ENCODE assay signal across 8 mouse cellular contexts in the genomic region with DNA sequence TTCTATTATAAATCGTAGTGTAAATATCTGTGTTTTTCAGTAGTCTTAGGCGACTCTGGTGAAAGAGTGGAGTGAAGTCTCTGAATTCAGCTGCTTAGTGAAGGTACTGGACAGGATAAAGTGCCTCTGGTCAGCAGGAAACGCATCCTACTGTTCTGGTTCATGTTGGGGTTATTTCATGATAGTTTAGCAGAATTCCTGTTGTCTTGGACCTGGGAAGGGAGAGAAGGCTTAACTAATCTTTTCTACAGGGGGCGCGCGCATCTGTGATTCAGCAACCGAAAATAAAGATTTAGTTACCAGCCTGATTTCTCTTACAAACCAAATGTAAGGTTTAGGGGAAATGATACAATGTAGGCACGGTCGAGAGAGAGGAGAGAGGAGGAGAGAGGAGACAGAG. TPM values are rescaled to one million over a fixed set of nuclear protein-coding genes. Genes with fewer than 3 reads are reported as not detected.
A peak's percentile ranks its signal among the peaks of the same experiment; 100 is the strongest.
DNase-seq lines count a peak whose midpoint lies in the region; ATAC-seq and TF ChIP-seq lines count a peak whose summit lies in the region.

No protein-coding gene starts in this region.

- WGBS in forebrain, embryonic 13.5 days: 16% methylated on average over 9 of the region's 9 CpGs
- WGBS in hindbrain, postnatal 0 days: 17% methylated on average over 9 of the region's 9 CpGs
- WGBS in liver, adult 2 months: 9% methylated on average over 9 of the region's 9 CpGs
- WGBS in neural tube, embryonic 12.5 days: 19% methylated on average over 9 of the region's 9 CpGs

- H3K4me3 ChIP-seq in megakaryocyte, embryonic 14.5 days (replicated peaks): peak overlapping the region; percentile 95
- H3K4me3 ChIP-seq in forebrain, embryonic 13.5 days: peak overlapping the region; percentile 93
- peak overlapping the region; percentile 89 for H3K4me3 ChIP-seq in hindbrain, postnatal 0 days (ENCODE audit: low read length)
- peak overlapping the region; percentile 57 for H3K4me3 ChIP-seq in liver, adult 2 months (ENCODE audit: insufficient read depth, low read depth, low read length)
- peak overlapping the region; percentile 93 for H3K4me3 ChIP-seq in neural tube, embryonic 12.5 days

- no peaks in the 10 kb centered on the region for H3K9me3 ChIP-seq in megakaryocyte, embryonic 14.5 days
- H3K9me3 ChIP-seq in forebrain, embryonic 13.5 days (replicated peaks): no peaks in the 10 kb centered on the region
- no peaks in the 10 kb centered on the region for H3K9me3 ChIP-seq in hindbrain, postnatal 0 days (ENCODE audit: low read length)
- H3K9me3 ChIP-seq in neural tube, embryonic 12.5 days: no peaks in the 10 kb centered on the region

- ATAC-seq in megakaryocyte, adult 5-6 weeks (ENCODE audit: poor library complexity, severe bottlenecking): no peak
- ATAC-seq in forebrain, embryonic 13.5 days: no peak
- no peak for ATAC-seq in hindbrain, postnatal 0 days
- no peak for ATAC-seq in neural tube, embryonic 12.5 days (ENCODE audit: low FRiP score, low read depth)

- peak; percentile 33 for DNase-seq in ZHBTc4 (ENCODE audit: low read depth, low spot score)
- peak; percentile 40 for DNase-seq in hindbrain, postnatal 0 days (ENCODE audit: low spot score)
- peak; percentile 50 for DNase-seq in liver, adult 2 months (ENCODE audit: extremely low read depth, low read depth, low spot score)
- DNase-seq in layer of hippocampus, adult 9-10 months (ENCODE audit: low spot score): no peak

- H3K27me3 ChIP-seq in megakaryocyte, embryonic 14.5 days (replicated peaks): no peaks in the 10 kb centered on the region
- no peaks in the 10 kb centered on the region for H3K27me3 ChIP-seq in forebrain, embryonic 13.5 days
- no peaks in the 10 kb centered on the region for H3K27me3 ChIP-seq in hindbrain, postnatal 0 days (ENCODE audit: insufficient read depth, low read length)
- H3K27me3 ChIP-seq in liver, adult 2 months (ENCODE audit: control insufficient read depth, insufficient read depth, low read length): no peaks in the 10 kb centered on the region
- H3K27me3 ChIP-seq in neural tube, embryonic 12.5 days (replicated peaks): peaks cover 3% of the 10 kb centered on the region; the same call in 1 of the 2 replicates

- peak; percentile 50 for TF ChIP-seq CTCF in hindbrain, postnatal 0 days (IDR thresholded peaks at IDR 0.05; ENCODE audit: low read depth)
- TF ChIP-seq CTCF in liver, adult 2 months (IDR thresholded peaks at IDR 0.05; ENCODE audit: low read depth, low read length): no peak

- peak overlapping the region; percentile 68 for H3K27ac ChIP-seq in forebrain, embryonic 13.5 days
- peak overlapping the region; percentile 79 for H3K27ac ChIP-seq in hindbrain, postnatal 0 days
- H3K27ac ChIP-seq in liver, adult 2 months (replicated peaks; ENCODE audit: insufficient read depth, low read depth, low read length): peak overlapping the region; percentile 96
- H3K27ac ChIP-seq in neural tube, embryonic 12.5 days: 0 out of 2 replicates have a peak overlapping the region, but pooled peaks have one; percentile 8

- peak overlapping the region; percentile 49 for H3K9ac ChIP-seq in forebrain, embryonic 13.5 days
- H3K9ac ChIP-seq in hindbrain, postnatal 0 days (replicated peaks; ENCODE audit: low read length): peak overlapping the region; percentile 28; the same call in 1 of the 2 replicates
- H3K9ac ChIP-seq in liver, adult 2 months (ENCODE audit: low read depth, low read length): peak overlapping the region; percentile 56; the same call in 1 of the 2 replicates
- H3K9ac ChIP-seq in neural tube, embryonic 12.5 days: peak overlapping the region; percentile 29; the same call in 1 of the 2 replicates

- H3K79me2 ChIP-seq in liver, adult 2 months (ENCODE audit: control insufficient read depth, insufficient read depth, low read length): peaks cover 9% of the 10 kb centered on the region; the same call in 1 of the 2 replicates

- peak overlapping the region; percentile 98 for H3K4me2 ChIP-seq in forebrain, embryonic 13.5 days
- H3K4me2 ChIP-seq in hindbrain, postnatal 0 days (ENCODE audit: low read depth, low read length): peak overlapping the region; percentile 79
- H3K4me2 ChIP-seq in neural tube, embryonic 12.5 days (replicated peaks): peak overlapping the region; percentile 84

- H3K4me1 ChIP-seq in megakaryocyte, embryonic 14.5 days: peaks cover 61% of the 10 kb centered on the region
- H3K4me1 ChIP-seq in forebrain, embryonic 13.5 days: peaks cover 30% of the 10 kb centered on the region
- 0 out of 2 replicates have a peak, but pooled peaks cover 4% of the 10 kb centered on the region for H3K4me1 ChIP-seq in hindbrain, postnatal 0 days (ENCODE audit: insufficient read depth, low read length)
- peaks cover 10% of the 10 kb centered on the region for H3K4me1 ChIP-seq in liver, adult 2 months (ENCODE audit: control insufficient read depth, insufficient read depth, low read length)
- peaks cover 19% of the 10 kb centered on the region for H3K4me1 ChIP-seq in neural tube, embryonic 12.5 days

- no peak for TF ChIP-seq POLR2A in liver, adult 2 months (IDR thresholded peaks at IDR 0.05; ENCODE audit: extremely low read depth, insufficient read depth, low read length)

- H3K36me3 ChIP-seq in megakaryocyte, embryonic 14.5 days (replicated peaks; ENCODE audit: low read length): peaks cover 26% of the 10 kb centered on the region
- H3K36me3 ChIP-seq in forebrain, embryonic 13.5 days (ENCODE audit: poor library complexity, severe bottlenecking): peaks cover 15% of the 10 kb centered on the region
- H3K36me3 ChIP-seq in hindbrain, postnatal 0 days (ENCODE audit: insufficient read depth, low read length): peaks cover 6% of the 10 kb centered on the region; the same call in 1 of the 2 replicates
- peaks cover 17% of the 10 kb centered on the region for H3K36me3 ChIP-seq in liver, adult 2 months (ENCODE audit: control insufficient read depth, insufficient read depth, low read length)
- peaks cover 12% of the 10 kb centered on the region for H3K36me3 ChIP-seq in neural tube, embryonic 12.5 days

RNA-seq across cellular contexts. Expression of a gene that starts 0.9 kb away (rescaled TPM):
- polyA plus RNA-seq in megakaryocyte, embryonic 14.5 days (2012; ENCODE audit: insufficient read depth, low replicate concordance): 78.6 and 558 TPM in 2 replicates
- 390 and 393 TPM in 2 replicates for total RNA-seq in megakaryocyte, adult 5-6 weeks (2015)
- 216 and 267 TPM in 2 replicates for total RNA-seq in megakaryocyte, adult 5-6 weeks (2017)
- polyA plus RNA-seq in forebrain, embryonic 13.5 days (2015; fragmentation: Nextera tagmentation; extraction: Ambion mirVana): 420 and 494 TPM in 2 replicates
- 420 and 667 TPM in 2 replicates for total RNA-seq in hindbrain, postnatal 0 days (2014; rRNA removed)
- polyA plus RNA-seq in hindbrain, postnatal 0 days (2015; fragmentation: Nextera tagmentation; extraction: Ambion mirVana): 306 and 336 TPM in 2 replicates
- total RNA-seq in liver, adult 2 months (2014; rRNA removed): 56.6 and 81.7 TPM in 2 replicates
- polyA plus RNA-seq in liver, adult 2 months (2012; rRNA removed): 200 and 211 TPM in 2 replicates
- polyA plus RNA-seq in neural tube, embryonic 12.5 days (2016; fragmentation: Nextera tagmentation; extraction: Ambion mirVana): 470 and 490 TPM in 2 replicates

RNA-seq across cellular contexts. Expression of a gene that starts 4.1 kb away (rescaled TPM):
- polyA plus RNA-seq in megakaryocyte, embryonic 14.5 days (2012; ENCODE audit: insufficient read depth, low replicate concordance): not detected in 2 replicates
- total RNA-seq in megakaryocyte, adult 5-6 weeks (2015): not detected in 2 replicates
- not detected in 2 replicates for total RNA-seq in megakaryocyte, adult 5-6 weeks (2017)
- 1.7 and 2.1 TPM in 2 replicates for polyA plus RNA-seq in forebrain, embryonic 13.5 days (2015; fragmentation: Nextera tagmentation; extraction: Ambion mirVana)
- total RNA-seq in hindbrain, postnatal 0 days (2014; rRNA removed): 0.58 TPM in 1 of 2 replicates, not detected in the other
- 1.4 and 1.7 TPM in 2 replicates for polyA plus RNA-seq in hindbrain, postnatal 0 days (2015; fragmentation: Nextera tagmentation; extraction: Ambion mirVana)
- total RNA-seq in liver, adult 2 months (2014; rRNA removed): 3.2 and 6.0 TPM in 2 replicates
- 1.9 and 2.2 TPM in 2 replicates for polyA plus RNA-seq in liver, adult 2 months (2012; rRNA removed)
- polyA plus RNA-seq in neural tube, embryonic 12.5 days (2016; fragmentation: Nextera tagmentation; extraction: Ambion mirVana): 2.4 and 2.5 TPM in 2 replicates

RNA-seq across cellular contexts. Expression of a gene that starts 5.0 kb away (rescaled TPM):
- 12.9 and 128 TPM in 2 replicates for polyA plus RNA-seq in megakaryocyte, embryonic 14.5 days (2012; ENCODE audit: insufficient read depth, low replicate concordance)
- total RNA-seq in megakaryocyte, adult 5-6 weeks (2015): 68.9 and 78.0 TPM in 2 replicates
- total RNA-seq in megakaryocyte, adult 5-6 weeks (2017): 58.5 and 73.2 TPM in 2 replicates
- polyA plus RNA-seq in forebrain, embryonic 13.5 days (2015; fragmentation: Nextera tagmentation; extraction: Ambion mirVana): 115 and 122 TPM in 2 replicates
- total RNA-seq in hindbrain, postnatal 0 days (2014; rRNA removed): 5.4 and 12.5 TPM in 2 replicates
- polyA plus RNA-seq in hindbrain, postnatal 0 days (2015; fragmentation: Nextera tagmentation; extraction: Ambion mirVana): 110 and 119 TPM in 2 replicates
- 21.1 and 27.4 TPM in 2 replicates for total RNA-seq in liver, adult 2 months (2014; rRNA removed)
- polyA plus RNA-seq in liver, adult 2 months (2012; rRNA removed): 3.5 and 4.8 TPM in 2 replicates
- 97.6 and 113 TPM in 2 replicates for polyA plus RNA-seq in neural tube, embryonic 12.5 days (2016; fragmentation: Nextera tagmentation; extraction: Ambion mirVana)

RNA-seq across cellular contexts. Expression of a gene that starts 8.4 kb away (rescaled TPM):
- polyA plus RNA-seq in megakaryocyte, embryonic 14.5 days (2012; ENCODE audit: insufficient read depth, low replicate concordance): 0.30 TPM in 1 of 2 replicates, not detected in the other
- total RNA-seq in megakaryocyte, adult 5-6 weeks (2015): not detected in 2 replicates
- 0.22 TPM in 1 of 2 replicates, not detected in the other for total RNA-seq in megakaryocyte, adult 5-6 weeks (2017)
- 0.90 and 0.92 TPM in 2 replicates for polyA plus RNA-seq in forebrain, embryonic 13.5 days (2015; fragmentation: Nextera tagmentation; extraction: Ambion mirVana)
- 1.3 and 1.5 TPM in 2 replicates for total RNA-seq in hindbrain, postnatal 0 days (2014; rRNA removed)
- 0.57 and 1.1 TPM in 2 replicates for polyA plus RNA-seq in hindbrain, postnatal 0 days (2015; fragmentation: Nextera tagmentation; extraction: Ambion mirVana)
- total RNA-seq in liver, adult 2 months (2014; rRNA removed): not detected in 2 replicates
- polyA plus RNA-seq in liver, adult 2 months (2012; rRNA removed): 0.11 TPM in 2 replicates
- 0.46 and 0.79 TPM in 2 replicates for polyA plus RNA-seq in neural tube, embryonic 12.5 days (2016; fragmentation: Nextera tagmentation; extraction: Ambion mirVana)

RNA-seq across cellular contexts. Expression of a gene that starts 25.7 kb away (rescaled TPM):
- polyA plus RNA-seq in megakaryocyte, embryonic 14.5 days (2012; ENCODE audit: insufficient read depth, low replicate concordance): 2.3 TPM in 1 of 2 replicates, not detected in the other
- total RNA-seq in megakaryocyte, adult 5-6 weeks (2015): 39.0 and 40.4 TPM in 2 replicates
- 42.2 and 48.4 TPM in 2 replicates for total RNA-seq in megakaryocyte, adult 5-6 weeks (2017)
- polyA plus RNA-seq in forebrain, embryonic 13.5 days (2015; fragmentation: Nextera tagmentation; extraction: Ambion mirVana): 70.7 and 71.7 TPM in 2 replicates
- 14.7 and 17.7 TPM in 2 replicates for total RNA-seq in hindbrain, postnatal 0 days (2014; rRNA removed)
- polyA plus RNA-seq in hindbrain, postnatal 0 days (2015; fragmentation: Nextera tagmentation; extraction: Ambion mirVana): 52.8 and 57.0 TPM in 2 replicates
- 7.4 and 9.0 TPM in 2 replicates for total RNA-seq in liver, adult 2 months (2014; rRNA removed)
- polyA plus RNA-seq in liver, adult 2 months (2012; rRNA removed): 1.4 and 1.7 TPM in 2 replicates
- polyA plus RNA-seq in neural tube, embryonic 12.5 days (2016; fragmentation: Nextera tagmentation; extraction: Ambion mirVana): 74.2 and 77.8 TPM in 2 replicates

Comparison
In these comparisons a context has a peak if more than half of its experiments do, and no peak if none do; other contexts are left out.
1. H3K27ac ChIP-seq: peak in every context shown above with its lines; median percentile 96 in liver, adult 2 months; 79 in hindbrain, postnatal 0 days; 68 in forebrain, embryonic 13.5 days; 8 in neural tube, embryonic 12.5 days.